Mouse (Mus musculus) CH12.LX (cell line): Measurements from ENCODE around the gene Papss2. TPM values are rescaled to one million over a fixed set of nuclear protein-coding genes. Genes with fewer than 3 reads are reported as not detected.

Experiments
- DNase-seq: peaks from one replicate; pipeline ENCODE4 v3.0.0-alpha.2; 2013; ENCODE audit errors: extremely low read depth
- H3K27ac ChIP-seq: 2 replicates; pipeline ENCODE4 v1.5.1; 2012; ENCODE audit warnings: low read depth, mild to moderate bottlenecking, control low read depth, moderate library complexity; ENCODE audit not compliant: insufficient read depth
- H3K27me3 ChIP-seq: replicated peaks from 2 replicates; pipeline ENCODE3; 2012; ENCODE audit warnings: inconsistent platforms
- H3K36me3 ChIP-seq, 2 experiments: replicated peaks in 1 of 2; 2 replicates each; pipeline versions ENCODE3 to v1.6.1; 2012; ENCODE audit warnings: inconsistent platforms in 1 of 2, low read length in 1 of 2, mild to moderate bottlenecking in 1 of 2, mixed read lengths in 1 of 2, moderate library complexity in 1 of 2; ENCODE audit not compliant: control insufficient read depth in 1 of 2, insufficient read depth in 1 of 2
- H3K4me1 ChIP-seq, 2 experiments: 2 replicates each; pipeline ENCODE4 v1.6.1; 2012; ENCODE audit warnings: inconsistent platforms in 1 of 2, moderate library complexity in 1 of 2; ENCODE audit not compliant: insufficient read depth in 2 of 2, control insufficient read depth in 1 of 2
- H3K4me2 ChIP-seq: 2 replicates; pipeline ENCODE4 v1.6.1; 2012; ENCODE audit warnings: low read depth, mild to moderate bottlenecking, control low read depth; ENCODE audit not compliant: poor library complexity, insufficient read depth, severe bottlenecking
- H3K4me3 ChIP-seq, 3 experiments: fragments of 150-350 bp in 1 of 3; sonication (generic) in 1 of 3; replicated peaks in 1 of 3; 2 replicates each; pipeline versions ENCODE3 to v1.5.1; 2011 to 2012; ENCODE audit warnings: low read depth in 2 of 3, low read length in 2 of 3, mild to moderate bottlenecking in 2 of 3, moderate library complexity in 2 of 3, control low read depth in 1 of 3, improper control_type of control experiment in 1 of 3, inconsistent platforms in 1 of 3, mixed read lengths in 1 of 3; ENCODE audit not compliant: poor library complexity in 1 of 3
- H3K79me2 ChIP-seq: replicated peaks from 2 replicates; pipeline ENCODE4 v1.6.1; 2012; ENCODE audit warnings: mild to moderate bottlenecking, moderate library complexity; ENCODE audit not compliant: control insufficient read depth, poor library complexity, insufficient read depth, severe bottlenecking; ENCODE audit errors: extremely low read depth
- H3K9ac ChIP-seq: 2 replicates; pipeline ENCODE4 v1.6.1; 2012; ENCODE audit warnings: low read depth, mild to moderate bottlenecking, control low read depth, moderate library complexity; ENCODE audit not compliant: insufficient read depth
- H3K9me3 ChIP-seq: replicated peaks from 2 replicates; pipeline ENCODE3; 2012; ENCODE audit warnings: low read length, inconsistent platforms, mixed read lengths
- BHLHE40 ChIP-seq: IDR thresholded peaks from 2 replicates; pipeline ENCODE4 v1.6.1; 2011; ENCODE audit warnings: mild to moderate bottlenecking, low read depth, low read length, improper control_type of control experiment
- CHD1 ChIP-seq: IDR thresholded peaks from 2 replicates; pipeline ENCODE4 v1.6.1; 2012; ENCODE audit warnings: low read depth, low read length, improper control_type of control experiment, inconsistent platforms
- CHD2 ChIP-seq: IDR thresholded peaks from 2 replicates; pipeline ENCODE4 v1.6.1; 2011; ENCODE audit warnings: low read length, improper control_type of control experiment
- CTCF ChIP-seq, 2 experiments: IDR thresholded peaks in 1 of 2; conservative IDR thresholded peaks in 1 of 2; 2 replicates each; pipeline ENCODE4 v1.5.1; 2011 to 2012; ENCODE audit warnings: low read depth in 2 of 2, low read length in 2 of 2, improper control_type of control experiment in 1 of 2, inconsistent platforms in 1 of 2, mild to moderate bottlenecking in 1 of 2, moderate library complexity in 1 of 2
- ELF1 ChIP-seq: IDR thresholded peaks from 2 replicates; pipeline ENCODE4 v1.6.1; 2014; ENCODE audit warnings: low read depth, mild to moderate bottlenecking, inconsistent platforms, low read length, improper control_type of control experiment
- EP300 ChIP-seq: IDR thresholded peaks from 2 replicates; pipeline ENCODE4 v1.6.1; 2011; ENCODE audit warnings: low read length, improper control_type of control experiment
- ETS1 ChIP-seq: conservative IDR thresholded peaks from 2 replicates; pipeline ENCODE4 v1.6.1; 2012; ENCODE audit warnings: low read depth, mild to moderate bottlenecking, inconsistent platforms, low read length, improper control_type of control experiment, moderate library complexity
- KAT2A ChIP-seq: IDR thresholded peaks from 2 replicates; pipeline ENCODE4 v1.6.1; 2012; ENCODE audit warnings: low read length, improper control_type of control experiment, inconsistent platforms; ENCODE audit not compliant: insufficient replicate concordance
- MAFK ChIP-seq: IDR thresholded peaks from 2 replicates; pipeline ENCODE4 v1.6.1; 2011; ENCODE audit warnings: low read length, improper control_type of control experiment; ENCODE audit not compliant: insufficient replicate concordance
- MEF2A ChIP-seq: IDR thresholded peaks from 2 replicates; pipeline ENCODE4 v1.6.1; 2014; ENCODE audit warnings: low read depth, mild to moderate bottlenecking, inconsistent platforms, low read length, improper control_type of control experiment, borderline replicate concordance
- POLR2AphosphoS2 ChIP-seq: IDR thresholded peaks from 2 replicates; pipeline ENCODE4 v1.6.1; 2011; ENCODE audit warnings: low read depth, low read length, improper control_type of control experiment
- RAD21 ChIP-seq: IDR thresholded peaks from 2 replicates; pipeline ENCODE4 v1.6.1; 2011; ENCODE audit warnings: low read depth, mild to moderate bottlenecking, low read length, improper control_type of control experiment, moderate library complexity
- SMC3 ChIP-seq: IDR thresholded peaks from 2 replicates; pipeline ENCODE4 v1.6.1; 2011; ENCODE audit warnings: low read depth, low read length, improper control_type of control experiment
- TBP ChIP-seq: conservative IDR thresholded peaks from 2 replicates; pipeline ENCODE4 v1.6.1; 2011; ENCODE audit warnings: low read depth, low read length, improper control_type of control experiment
- TCF12 ChIP-seq: IDR thresholded peaks from 2 replicates; pipeline ENCODE4 v1.6.1; 2014; ENCODE audit warnings: low read depth, mild to moderate bottlenecking, inconsistent platforms, low read length, improper control_type of control experiment
- UBTF ChIP-seq: IDR thresholded peaks from 2 replicates; pipeline ENCODE4 v1.6.1; 2012; ENCODE audit warnings: low read depth, mild to moderate bottlenecking, inconsistent platforms, low read length, improper control_type of control experiment, moderate library complexity
- ZMIZ1 ChIP-seq: IDR thresholded peaks from 2 replicates; pipeline ENCODE4 v1.6.1; 2012; ENCODE audit warnings: low read depth, mild to moderate bottlenecking, inconsistent platforms, low read length, improper control_type of control experiment
- dilution Hi-C: fragments of 300-500 bp; cut with MboI; formaldehyde crosslinking; loops from 2 replicates; pipeline ENCODE4 v1.14.3; 2020; ENCODE audit warnings: low sequenced_read_pairs; ENCODE audit not compliant: extremely low pct_unique_long_range_greater_than_20kb, extremely low pct_ligation_motif_present
- in situ Hi-C: fragments of 300-500 bp; cut with MboI; formaldehyde crosslinking; loops from 3 replicates; pipeline ENCODE4 v1.14.3; 2019; ENCODE audit warnings: low sequenced_read_pairs, low pct_ligation_motif_present, low pct_unique_long_range_greater_than_20kb, mixed read lengths
- polyA plus RNA-seq: library from polyadenylated mRNA; unstranded; fragments of >175 nt; gene quantifications from 2 replicates; pipeline ENCODE4 v1.2.1, GENCODE M21; 2012; ENCODE audit warnings: low read depth; ENCODE audit not compliant: insufficient read length
- total RNA-seq, 2 experiments: library from RNA; depleted of rRNA; stranded (reverse); fragments of 300-350 nt in 1 of 2; fragments of >200 nt in 1 of 2; gene quantifications; 2 replicates each; pipeline ENCODE4 v1.2.3; 2012 to 2014

Papss2 gene
- total and polyA plus RNA-seq, 3 experiments = 0.36 to 0.42 (median 0.39) TPM

DNA sequence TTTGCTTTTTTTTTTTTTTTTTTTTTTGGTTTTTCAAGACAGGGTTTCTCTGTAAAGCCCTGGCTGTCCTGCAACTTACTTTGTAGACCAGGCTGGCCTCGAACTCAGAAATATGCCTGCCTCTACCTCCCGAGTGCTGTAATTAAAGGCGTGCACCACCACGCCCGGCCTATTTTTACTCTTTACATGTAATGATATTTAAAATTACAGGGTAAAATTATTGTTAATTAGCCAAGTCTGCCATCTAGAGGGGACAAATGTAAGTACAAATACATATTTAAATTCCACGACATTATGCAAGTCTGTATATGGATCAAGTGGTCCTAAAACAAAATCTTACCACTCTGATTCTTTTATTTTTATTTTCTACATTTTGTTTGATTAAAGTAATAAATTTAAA is 94.1 kb downstream of the Papss2 start:
- Histone ChIP-seq H3K4me3 (no peak overlapping the region), H3K36me3 (peaks cover 34 to 64% of the 10 kb centered on the region in 2 experiments), H3K9ac (no peak overlapping the region), H3K27me3 (no peaks in the 10 kb centered on the region), H3K9me3 (no peaks in the 10 kb centered on the region), H3K4me2 (no peak overlapping the region), H3K79me2 (peaks cover 2% of the 10 kb centered on the region; the same call in 1 of the 2 replicates), H3K4me1 (no peaks in the 10 kb centered on the region), H3K27ac (no peak overlapping the region)
- dilution Hi-C loops = no loop called here
- TF ChIP-seq TCF12 (no peak), SMC3 (peak; percentile 15; the same call in 1 of the 2 replicates), MAFK (no peak), CTCF (conservative IDR thresholded peaks at IDR 0.05 in 1 of 2, IDR thresholded peaks at IDR 0.05 in 1 of 2; ENCODE audit: low read depth in 2 of 2, low read length in 2 of 2) (peak in 1 of 2 experiments; percentile 43; a peak in 2 of 4 replicates), ETS1 (no peak), KAT2A (no peak), RAD21 (peak; percentile 44), EP300 (no peak), CHD1 (no peak), UBTF (no peak), ZMIZ1 (no peak)
- in situ Hi-C loops = loop anchor here (10.0 kb wide), 1 partner anchor 185 kb away; no protein-coding TSS in a partner anchor
- DNase-seq = no peak

DNA sequence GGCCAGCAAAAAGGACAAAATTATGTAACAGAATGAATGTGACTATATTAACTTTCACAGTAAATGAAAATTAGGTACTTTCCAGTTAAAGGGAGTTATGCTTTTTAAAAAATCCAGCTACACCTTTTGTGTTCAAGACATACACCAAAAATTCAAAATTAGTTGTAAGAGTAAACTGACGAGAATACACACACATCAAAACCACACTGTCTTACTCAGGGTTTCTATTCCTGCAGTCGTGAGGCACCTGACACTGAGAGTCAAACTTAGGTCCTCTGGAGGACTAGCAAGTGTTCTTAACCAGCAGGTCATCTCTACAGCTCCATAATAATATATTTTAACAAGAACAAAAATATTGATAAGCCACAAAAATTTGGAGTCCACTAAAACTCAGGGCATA is 101.1 kb downstream of the Papss2 start:
- Histone ChIP-seq H3K79me2 (peaks cover 7% of the 10 kb centered on the region; the same call in 1 of the 2 replicates), H3K9ac (no peak overlapping the region), H3K27me3 (no peaks in the 10 kb centered on the region), H3K9me3 (no peaks in the 10 kb centered on the region), H3K4me2 (no peak overlapping the region), H3K4me1 (peaks cover 0 to 14% of the 10 kb centered on the region in 2 experiments; a peak in 2 of 4 replicates), H3K4me3 (no peak overlapping the region), H3K27ac (no peak overlapping the region; the same call in 1 of the 2 replicates), H3K36me3 (peaks cover 23 to 72% of the 10 kb centered on the region in 2 experiments)
- no peak for TF ChIP-seq MAFK
- no peak for TF ChIP-seq TBP
- peak; percentile 70; the same call in 1 of the 2 replicates for TF ChIP-seq MEF2A
- no peak for TF ChIP-seq EP300
- TF ChIP-seq POLR2AphosphoS2 = no peak
- TF ChIP-seq BHLHE40 = peak; percentile 65
- no peak for TF ChIP-seq UBTF
- no peak for TF ChIP-seq ELF1
- peak; percentile 16; the same call in 1 of the 2 replicates for TF ChIP-seq TCF12
- no peak for TF ChIP-seq CHD2
- dilution Hi-C loops (no loop called here), in situ Hi-C loops (no loop called here)
- DNase-seq = no peak
